Comparison of ENCODE assay signal across 8 mouse cellular contexts in the genomic region with DNA sequence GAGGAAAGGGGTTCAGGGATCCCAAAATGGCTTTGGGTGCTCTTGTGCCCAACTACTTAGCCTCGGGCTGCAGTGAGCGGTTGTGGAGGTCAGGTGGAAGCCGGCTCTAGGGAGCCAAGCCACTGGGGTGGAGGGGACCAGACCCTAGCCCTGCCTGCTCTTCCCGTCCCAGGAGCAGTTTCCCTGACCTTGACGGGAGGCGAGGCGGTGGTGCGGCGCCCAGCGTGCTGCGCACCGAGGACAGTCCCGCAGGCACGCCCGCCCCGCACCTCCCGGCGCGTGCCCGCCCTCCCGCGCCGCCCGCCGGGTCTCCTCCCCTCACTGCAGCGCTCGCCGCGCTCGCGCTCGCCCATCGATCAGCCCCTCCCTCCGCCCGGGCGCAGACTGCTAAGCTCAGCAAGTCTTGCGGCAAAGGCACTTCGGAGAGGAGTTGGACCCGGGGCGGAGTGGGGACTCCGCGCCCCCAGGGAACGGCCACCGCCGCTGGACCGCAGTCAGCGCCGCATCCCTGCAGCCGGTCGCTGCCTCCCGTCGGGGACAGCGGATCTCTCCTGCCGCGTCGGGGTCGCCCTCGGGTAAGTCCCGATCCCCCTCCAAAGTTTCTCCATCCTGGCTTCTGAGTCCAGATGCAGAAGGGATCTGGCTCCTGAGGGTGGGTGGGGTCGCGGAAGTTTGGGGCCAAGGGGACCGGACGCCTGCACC. TPM values are rescaled to one million over a fixed set of nuclear protein-coding genes. Genes with fewer than 3 reads are reported as not detected.
DNase-seq lines count a peak whose midpoint lies in the region; TF ChIP-seq lines count a peak whose summit lies in the region.
"Had no signal": no experiment of that assay in that cellular context is flagged by ENCODE, and none has a peak within 500 bp of the region (broad histone marks: within the 10 kb centered on the region; RNA-seq: fewer than 3 reads in every experiment).

Gene Syt2 (plus strand): TSS at position 417 of the 702 bp plus-strand sequence.

- H3K27ac ChIP-seq in small intestine, adult 2 months (ENCODE audit: insufficient read depth, low read depth, low read length), result no peak within 1 kb of the TSS

- H3K4me1 ChIP-seq in small intestine, adult 2 months (ENCODE audit: control insufficient read depth, insufficient read depth, insufficient read length, low read length), result peaks cover 9% of the 10 kb centered on the region

- TF ChIP-seq POLR2A in small intestine, adult 2 months (IDR thresholded peaks at IDR 0.05; ENCODE audit: low read depth, low read length), result no peak

- H3K27me3 ChIP-seq in small intestine, adult 2 months (ENCODE audit: control insufficient read depth, insufficient read depth, low read length), result peaks cover 50% of the 10 kb centered on the region

- no peak for TF ChIP-seq CTCF in small intestine, adult 2 months (IDR thresholded peaks at IDR 0.05; ENCODE audit: extremely low read depth, insufficient read length, insufficient replicate concordance, low read depth, low read length)

- no peaks in the 10 kb centered on the region for H3K36me3 ChIP-seq in small intestine, adult 2 months (ENCODE audit: control insufficient read depth, insufficient read depth, low read length)

- WGBS in small intestine, adult 2 months, result under 1% methylated on average over 63 of the region's 63 CpGs

- H3K4me3 ChIP-seq in small intestine, adult 2 months (ENCODE audit: low read depth, low read length), result peak within 1 kb of the TSS; percentile 54

- DNase-seq in ES-CJ7 (ENCODE audit: low read depth, low spot score), result peak; percentile 68
- DNase-seq in R1 (ENCODE audit: low read depth, low spot score), result peak; percentile 70
- DNase-seq in embryo, embryonic 11 days, result peak; percentile 75
- peak; percentile 23 to 25 for DNase-seq in heart, postnatal 36 days
- no peak for DNase-seq in layer of hippocampus, postnatal 36 days
- DNase-seq in lung, postnatal 14 days, result peak; percentile 22

- intact Hi-C loops in heart, postnatal 36 days (cut with DNase I), result no loop called here

RNA-seq across cellular contexts. Expression of gene Syt2, which starts in this region (rescaled TPM):
- not detected for total RNA-seq in heart, postnatal 36 days (2021)
- 10 to 100 TPM; 21.4 to 23.5 TPM for total RNA-seq in layer of hippocampus, postnatal 36 days (2021)
- polyA plus RNA-seq in small intestine, adult 2 months (2012; rRNA removed), result 1.2 and 3.0 TPM in 2 replicates
- total RNA-seq: gastrocnemius, postnatal 36 days had no signal

Comparison
In these comparisons a context has a peak if more than half of its experiments do, and no peak if none do; other contexts are left out.
1. RNA of gene Syt2 (total RNA-seq): 21.4 to 23.5 TPM in layer of hippocampus, postnatal 36 days; not detected in heart, postnatal 36 days; every median in the first group is over 10 times any median in the second.
2. Peak in DNase-seq in heart, postnatal 36 days; RNA of the gene not detected or under 1 TPM.
3. DNase-seq: peak in ES-CJ7 (single experiment), R1 (single experiment), embryo, embryonic 11 days (single experiment) and lung, postnatal 14 days (single experiment); none in layer of hippocampus, postnatal 36 days (0 of 2).